Mouse (Mus musculus) lung, embryonic 14.5 days (tissue): ENCODE data around the gene Pm20d1. TPM values are rescaled to one million over a fixed set of nuclear protein-coding genes. Genes with fewer than 3 reads are reported as not detected.

Experiments
- ATAC-seq: fragments of 200-750 bp; cut with Nextera tagmentation; 2 replicates; pipeline ENCODE4 v1.8.0; 2017; ENCODE audit warnings: mild to moderate bottlenecking, moderate TSS enrichment, moderate library complexity; ENCODE audit not compliant: insufficient read depth
- DNase-seq: peaks from one replicate; pipeline ENCODE4 v3.0.0-alpha.2; 2015
- H3K27ac ChIP-seq: fragments of 300-500 bp; sonication (generic); 2 replicates; pipeline ENCODE4 v1.5.1; 2014; ENCODE audit warnings: low read depth, mild to moderate bottlenecking, moderate library complexity
- H3K27me3 ChIP-seq: fragments of 300-500 bp; sonication (generic); 2 replicates; pipeline ENCODE4 v1.6.1; 2014; ENCODE audit warnings: low read length, control low read depth; ENCODE audit not compliant: insufficient read depth
- H3K36me3 ChIP-seq: fragments of 300-500 bp; sonication (generic); 2 replicates; pipeline ENCODE4 v1.6.1; 2014; ENCODE audit warnings: control low read depth; ENCODE audit not compliant: insufficient read depth
- H3K4me1 ChIP-seq: fragments of 300-500 bp; sonication (generic); 2 replicates; pipeline ENCODE4 v1.6.1; 2014; ENCODE audit warnings: antibody characterized with exemption, control low read depth; ENCODE audit not compliant: insufficient read depth
- H3K4me2 ChIP-seq: fragments of 300-500 bp; sonication (generic); 2 replicates; pipeline ENCODE4 v1.6.1; 2014; ENCODE audit warnings: mild to moderate bottlenecking
- H3K4me3 ChIP-seq: fragments of 300-500 bp; sonication (generic); 2 replicates; pipeline ENCODE4 v1.5.1; 2014; ENCODE audit warnings: low read depth, low read length
- H3K9ac ChIP-seq: fragments of 300-500 bp; sonication (generic); 2 replicates; pipeline ENCODE4 v1.6.1; 2014
- H3K9me3 ChIP-seq: fragments of 300-500 bp; sonication (generic); 2 replicates; pipeline ENCODE4 v1.6.1; 2016; ENCODE audit warnings: low read depth, low read length, control low read depth
- CTCF ChIP-seq: IDR thresholded peaks from 2 replicates; pipeline ENCODE4 v1.5.1; 2016; ENCODE audit warnings: antibody characterized with exemption, low read depth
- WGBS: fragments of 180-500 bp; shearing (Covaris S2); extraction: QIAGEN DNeasy Blood & Tissue Kit; methylation state at CpG from one replicate; pipeline ENCODE4 v1.1.7; 2014; 5-methylcytosine and 5-hydroxymethylcytosine counted together
- polyA plus RNA-seq: library from polyadenylated mRNA; unstranded; fragments of >200 nt; fragmentation: Nextera tagmentation; extraction: Ambion mirVana; gene quantifications from 2 replicates; pipeline ENCODE4 v1.2.1, GENCODE M21; 2014

The Pm20d1 gene
- polyA plus RNA-seq, 1 experiment from 2014 or later, result 0.50 TPM

- WGBS, result 77% methylated on average over 3 of the region's 3 CpGs
- no peak for TF ChIP-seq CTCF
- H3K36me3 ChIP-seq, result no peaks in the 10 kb centered on the region
- H3K4me2 ChIP-seq, result no peak overlapping the region
- no peaks in the 10 kb centered on the region for H3K9me3 ChIP-seq
- no peak overlapping the region for H3K27ac ChIP-seq
- no peaks in the 10 kb centered on the region for H3K4me1 ChIP-seq
- H3K27me3 ChIP-seq, result no peaks in the 10 kb centered on the region
- no peak for DNase-seq
- no peak overlapping the region for H3K9ac ChIP-seq
- ATAC-seq, result no peak
- H3K4me3 ChIP-seq, result no peak overlapping the region
Observed at GRCm38 (mm10) chr1:131795171-131795570, 2.0 kb upstream of the Pm20d1 start.

GRCm38 (mm10) chr1:131800001-131800400, 2.8 kb downstream of the Pm20d1 start:
- Histone ChIP-seq H3K4me1 (no peaks in the 10 kb centered on the region), H3K4me3 (no peak overlapping the region), H3K36me3 (no peaks in the 10 kb centered on the region), H3K9me3 (no peaks in the 10 kb centered on the region), H3K9ac (no peak overlapping the region), H3K4me2 (no peak overlapping the region), H3K27ac (no peak overlapping the region), H3K27me3 (no peaks in the 10 kb centered on the region)
- ATAC-seq, result no peak
- TF ChIP-seq CTCF, result no peak
- 35% methylated on average over 1 of the region's 1 CpGs for WGBS
- no peak for DNase-seq

GRCm38 (mm10) chr1:131801071-131801470, 3.9 kb downstream of the Pm20d1 start:
- DNase-seq (no peak), ATAC-seq (no peak)
- H3K27ac ChIP-seq, result no peak overlapping the region
- no peaks in the 10 kb centered on the region for H3K4me1 ChIP-seq
- no peaks in the 10 kb centered on the region for H3K27me3 ChIP-seq
- WGBS, result 87% methylated on average over 8 of the region's 8 CpGs
- H3K4me3 ChIP-seq, result no peak overlapping the region
- no peak overlapping the region for H3K9ac ChIP-seq
- TF ChIP-seq CTCF, result no peak
- no peak overlapping the region for H3K4me2 ChIP-seq
- H3K9me3 ChIP-seq, result no peaks in the 10 kb centered on the region
- H3K36me3 ChIP-seq, result no peaks in the 10 kb centered on the region

GRCm38 (mm10) chr1:131802652-131803051, 5.5 kb downstream of the Pm20d1 start:
- 65% methylated on average over 5 of the region's 5 CpGs for WGBS
- Histone ChIP-seq H3K4me1 (no peaks in the 10 kb centered on the region), H3K9ac (no peak overlapping the region), H3K36me3 (no peaks in the 10 kb centered on the region), H3K27me3 (no peaks in the 10 kb centered on the region), H3K4me2 (no peak overlapping the region), H3K27ac (no peak overlapping the region), H3K9me3 (no peaks in the 10 kb centered on the region), H3K4me3 (no peak overlapping the region)
- no peak for ATAC-seq
- DNase-seq, result no peak
- no peak for TF ChIP-seq CTCF

DNA sequence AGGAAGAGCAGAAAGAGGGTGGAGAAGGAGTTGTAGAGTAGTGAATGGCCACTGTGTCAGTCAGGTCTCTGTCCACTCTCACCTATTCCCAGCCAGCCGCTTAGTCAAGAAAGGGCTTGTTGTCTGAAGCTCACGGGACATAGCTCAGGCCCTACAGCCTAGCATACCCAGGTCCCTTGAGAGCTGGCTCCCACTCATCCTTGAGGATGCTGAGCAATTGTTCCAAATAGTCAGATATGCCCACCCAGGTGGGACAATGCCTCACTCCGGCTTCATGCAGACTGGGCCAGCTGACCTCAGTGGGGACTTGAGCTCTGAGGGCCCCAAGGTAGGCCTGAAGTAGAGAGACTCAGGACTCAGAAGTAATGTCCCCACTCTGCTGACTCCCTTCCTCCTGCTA, 7.0 kb downstream of the Pm20d1 start:
- Histone ChIP-seq H3K27ac (no peak overlapping the region), H3K9ac (no peak overlapping the region), H3K4me3 (no peak overlapping the region), H3K9me3 (no peaks in the 10 kb centered on the region), H3K4me2 (no peak overlapping the region), H3K27me3 (no peaks in the 10 kb centered on the region), H3K36me3 (no peaks in the 10 kb centered on the region), H3K4me1 (no peaks in the 10 kb centered on the region)
- ATAC-seq (no peak), DNase-seq (no peak)
- TF ChIP-seq CTCF, result no peak
- WGBS, result 79% methylated on average over 3 of the region's 3 CpGs

DNA sequence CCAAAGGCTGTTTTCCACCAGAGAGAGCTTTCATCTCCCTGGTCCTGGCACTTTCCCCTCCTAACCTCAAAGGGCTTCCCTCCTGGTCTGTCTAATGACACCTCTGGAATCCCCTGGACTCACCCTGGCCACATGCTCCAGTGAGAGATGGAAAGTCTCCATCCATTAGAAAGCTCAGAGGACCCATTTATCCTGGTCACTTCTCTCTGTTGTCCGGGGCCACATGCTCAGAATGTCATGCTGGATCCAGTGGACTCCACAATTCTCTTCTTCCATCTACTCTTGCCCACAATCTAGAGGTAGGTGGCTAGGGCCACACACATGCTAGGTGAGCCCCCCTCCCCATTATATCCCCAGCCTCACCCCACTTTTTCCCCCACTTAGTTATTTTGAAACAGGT, 11.8 kb downstream of the Pm20d1 start:
- 73% methylated on average over 1 of the region's 1 CpGs for WGBS
- Histone ChIP-seq H3K4me2 (no peak overlapping the region), H3K4me3 (no peak overlapping the region), H3K4me1 (no peaks in the 10 kb centered on the region), H3K27me3 (no peaks in the 10 kb centered on the region), H3K36me3 (no peaks in the 10 kb centered on the region), H3K27ac (no peak overlapping the region), H3K9ac (no peak overlapping the region), H3K9me3 (no peaks in the 10 kb centered on the region)
- TF ChIP-seq CTCF, result no peak
- DNase-seq (no peak), ATAC-seq (no peak)

GRCm38 (mm10) chr1:131809651-131810050, 12.5 kb downstream of the Pm20d1 start:
- no peaks in the 10 kb centered on the region for H3K9me3 ChIP-seq
- ATAC-seq, result no peak

GRCm38 (mm10) chr1:131811393-131811792, 14.2 kb downstream of the Pm20d1 start:
- no peak overlapping the region for H3K9ac ChIP-seq
- H3K4me3 ChIP-seq, result no peak overlapping the region
- H3K36me3 ChIP-seq, result no peaks in the 10 kb centered on the region
- H3K27ac ChIP-seq, result no peak overlapping the region
- TF ChIP-seq CTCF, result no peak
- no peak for DNase-seq
- no peaks in the 10 kb centered on the region for H3K4me1 ChIP-seq
- WGBS, result 73% methylated on average over 1 of the region's 1 CpGs
- H3K9me3 ChIP-seq, result no peaks in the 10 kb centered on the region
- no peaks in the 10 kb centered on the region for H3K27me3 ChIP-seq
- no peak overlapping the region for H3K4me2 ChIP-seq
- ATAC-seq, result no peak

More at GRCm38 (mm10) chr1:131809651-131810050, 12.5 kb downstream of the Pm20d1 start:
- Histone ChIP-seq H3K4me3 (no peak overlapping the region), H3K27me3 (no peaks in the 10 kb centered on the region), H3K4me1 (no peaks in the 10 kb centered on the region), H3K9ac (no peak overlapping the region), H3K36me3 (no peaks in the 10 kb centered on the region), H3K27ac (no peak overlapping the region), H3K4me2 (no peak overlapping the region)
- no peak for TF ChIP-seq CTCF
- DNase-seq, result no peak
- WGBS, result 72% methylated on average over 2 of the region's 2 CpGs
